Mouse (Mus musculus): ENCODE data around the gene Acin1. TPM values are rescaled to one million over a fixed set of nuclear protein-coding genes. Genes with fewer than 3 reads are reported as not detected.

The Acin1 gene
- polyA plus RNA-seq, 1 experiment = 378 TPM

GRCm38 (mm10) chr14:54669381-54669780, 17.4 kb downstream of the Acin1 start:
- 65% methylated on average over 4 of the region's 4 CpGs for WGBS
- no peak overlapping the region for H3K27ac ChIP-seq (ENCODE audit: control insufficient read depth, insufficient read depth, low read depth, low read length, poor library complexity)
- H3K4me3 ChIP-seq (replicated peaks; ENCODE audit: control insufficient read depth, low read depth, low read length) = no peak overlapping the region
- TF ChIP-seq POLR2A (IDR thresholded peaks at IDR 0.05; ENCODE audit: borderline replicate concordance, control insufficient read depth, low read depth, low read length) (no peak), CTCF (IDR thresholded peaks at IDR 0.05; ENCODE audit: control insufficient read depth, insufficient read depth, low read length) (peak; percentile 68)
- no peaks in the 10 kb centered on the region for H3K4me1 ChIP-seq (ENCODE audit: control insufficient read depth, insufficient read depth, low read length)

GRCm38 (mm10) chr14:54664477-54665222, 22.1 kb downstream of the Acin1 start:
- Histone ChIP-seq H3K4me1 (ENCODE audit: control insufficient read depth, insufficient read depth, low read length) (no peaks in the 10 kb centered on the region), H3K27ac (ENCODE audit: control insufficient read depth, insufficient read depth, low read depth, low read length, poor library complexity) (no peak overlapping the region), H3K4me3 (replicated peaks; ENCODE audit: control insufficient read depth, low read depth, low read length) (no peak overlapping the region)
- 90% methylated on average over 10 of the region's 10 CpGs for WGBS
- TF ChIP-seq POLR2A (IDR thresholded peaks at IDR 0.05; ENCODE audit: borderline replicate concordance, control insufficient read depth, low read depth, low read length) (no peak), CTCF (IDR thresholded peaks at IDR 0.05; ENCODE audit: control insufficient read depth, insufficient read depth, low read length) (no peak)

GRCm38 (mm10) chr14:54660009-54660408, 26.7 kb downstream of the Acin1 start:
- no peak overlapping the region for H3K27ac ChIP-seq (ENCODE audit: control insufficient read depth, insufficient read depth, low read depth, low read length, poor library complexity)
- no peaks in the 10 kb centered on the region for H3K4me1 ChIP-seq (ENCODE audit: control insufficient read depth, insufficient read depth, low read length)
- WGBS = 87% methylated on average over 2 of the region's 2 CpGs
- TF ChIP-seq POLR2A (IDR thresholded peaks at IDR 0.05; ENCODE audit: borderline replicate concordance, control insufficient read depth, low read depth, low read length) = no peak
- TF ChIP-seq CTCF (IDR thresholded peaks at IDR 0.05; ENCODE audit: control insufficient read depth, insufficient read depth, low read length) = no peak
- no peak overlapping the region for H3K4me3 ChIP-seq (replicated peaks; ENCODE audit: control insufficient read depth, low read depth, low read length)

GRCm38 (mm10) chr14:54653496-54653895, 33.2 kb downstream of the Acin1 start:
- peak overlapping the region; percentile 80 for H3K4me3 ChIP-seq (replicated peaks; ENCODE audit: control insufficient read depth, low read depth, low read length)
- TF ChIP-seq CTCF (IDR thresholded peaks at IDR 0.05; ENCODE audit: control insufficient read depth, insufficient read depth, low read length) (no peak), POLR2A (IDR thresholded peaks at IDR 0.05; ENCODE audit: borderline replicate concordance, control insufficient read depth, low read depth, low read length) (peak; percentile 67; the same call in 1 of the 2 replicates)
- peak overlapping the region; percentile 67 for H3K27ac ChIP-seq (ENCODE audit: control insufficient read depth, insufficient read depth, low read depth, low read length, poor library complexity)
- WGBS = 3% methylated on average over 12 of the region's 12 CpGs
- no peaks in the 10 kb centered on the region for H3K4me1 ChIP-seq (ENCODE audit: control insufficient read depth, insufficient read depth, low read length)

- no peak for TF ChIP-seq POLR2A (IDR thresholded peaks at IDR 0.05; ENCODE audit: borderline replicate concordance, control insufficient read depth, low read depth, low read length)
- no peak for TF ChIP-seq CTCF (IDR thresholded peaks at IDR 0.05; ENCODE audit: control insufficient read depth, insufficient read depth, low read length)
- Histone ChIP-seq H3K4me1 (ENCODE audit: control insufficient read depth, insufficient read depth, low read length) (no peaks in the 10 kb centered on the region), H3K4me3 (replicated peaks; ENCODE audit: control insufficient read depth, low read depth, low read length) (no peak overlapping the region), H3K27ac (ENCODE audit: control insufficient read depth, insufficient read depth, low read depth, low read length, poor library complexity) (no peak overlapping the region)
- WGBS = 2% methylated on average over 7 of the region's 7 CpGs
Observed at GRCm38 (mm10) chr14:54652787-54653186, 33.9 kb downstream of the Acin1 start.

- 76% methylated on average over 4 of the region's 4 CpGs for WGBS
- no peak overlapping the region for H3K4me3 ChIP-seq (replicated peaks; ENCODE audit: control insufficient read depth, low read depth, low read length)
- TF ChIP-seq POLR2A (IDR thresholded peaks at IDR 0.05; ENCODE audit: borderline replicate concordance, control insufficient read depth, low read depth, low read length) (no peak), CTCF (IDR thresholded peaks at IDR 0.05; ENCODE audit: control insufficient read depth, insufficient read depth, low read length) (no peak)
- no peaks in the 10 kb centered on the region for H3K4me1 ChIP-seq (ENCODE audit: control insufficient read depth, insufficient read depth, low read length)
- no peak overlapping the region for H3K27ac ChIP-seq (ENCODE audit: control insufficient read depth, insufficient read depth, low read depth, low read length, poor library complexity)
Observed at GRCm38 (mm10) chr14:54651556-54651955, 35.2 kb downstream of the Acin1 start.

GRCm38 (mm10) chr14:54650621-54651454, 35.9 kb downstream of the Acin1 start:
- 60% methylated on average over 23 of the region's 23 CpGs for WGBS
- no peak overlapping the region for H3K4me3 ChIP-seq (replicated peaks; ENCODE audit: control insufficient read depth, low read depth, low read length)
- no peak overlapping the region for H3K27ac ChIP-seq (ENCODE audit: control insufficient read depth, insufficient read depth, low read depth, low read length, poor library complexity)
- no peak for TF ChIP-seq POLR2A (IDR thresholded peaks at IDR 0.05; ENCODE audit: borderline replicate concordance, control insufficient read depth, low read depth, low read length)
- TF ChIP-seq CTCF (IDR thresholded peaks at IDR 0.05; ENCODE audit: control insufficient read depth, insufficient read depth, low read length) = peak; percentile 93
- H3K4me1 ChIP-seq (ENCODE audit: control insufficient read depth, insufficient read depth, low read length) = no peaks in the 10 kb centered on the region

GRCm38 (mm10) chr14:54647900-54648299, 38.8 kb downstream of the Acin1 start:
- TF ChIP-seq CTCF (IDR thresholded peaks at IDR 0.05; ENCODE audit: control insufficient read depth, insufficient read depth, low read length) = no peak
- TF ChIP-seq POLR2A (IDR thresholded peaks at IDR 0.05; ENCODE audit: borderline replicate concordance, control insufficient read depth, low read depth, low read length) = no peak
- 58% methylated on average over 4 of the region's 4 CpGs for WGBS
- H3K27ac ChIP-seq (ENCODE audit: control insufficient read depth, insufficient read depth, low read depth, low read length, poor library complexity) = no peak overlapping the region
- H3K4me1 ChIP-seq (ENCODE audit: control insufficient read depth, insufficient read depth, low read length) = no peaks in the 10 kb centered on the region
- H3K4me3 ChIP-seq (replicated peaks; ENCODE audit: control insufficient read depth, low read depth, low read length) = no peak overlapping the region
